Mouse (Mus musculus) heart, adult 2 months (tissue): ENCODE data around the gene Tsnax. TPM values are rescaled to one million over a fixed set of nuclear protein-coding genes. Genes with fewer than 3 reads are reported as not detected.

Experiments used
- DNase-seq, 2 experiments: peaks; one replicate each; pipeline ENCODE4 v3.0.0; 2021
- H3K27ac ChIP-seq: fragments of 200-600 bp; 2 replicates; pipeline ENCODE4 v1.8.1; 2022
- H3K27me3 ChIP-seq: fragments of 200-500 bp; 2 replicates; pipeline ENCODE4 v1.6.1; 2012; ENCODE audit warnings: mild to moderate bottlenecking, low read length, inconsistent platforms, mixed read lengths; ENCODE audit not compliant: control insufficient read depth, insufficient read depth
- H3K36me3 ChIP-seq: fragments of 200-500 bp; 2 replicates; pipeline ENCODE4 v1.6.1; 2012; ENCODE audit warnings: low read length, inconsistent platforms; ENCODE audit not compliant: control insufficient read depth, insufficient read depth
- H3K4me1 ChIP-seq: fragments of 200-500 bp; 2 replicates; pipeline ENCODE4 v1.6.1; 2011; ENCODE audit warnings: low read length; ENCODE audit not compliant: control insufficient read depth, insufficient read depth
- H3K4me3 ChIP-seq: fragments of 200-600 bp; 2 replicates; pipeline ENCODE4 v1.8.1; 2022
- H3K79me2 ChIP-seq: fragments of 200-500 bp; replicated peaks from 2 replicates; pipeline ENCODE4 v1.6.1; 2012; ENCODE audit warnings: mild to moderate bottlenecking, inconsistent platforms, low read length, moderate library complexity, mixed read lengths; ENCODE audit not compliant: control insufficient read depth, insufficient read depth
- H3K9ac ChIP-seq: fragments of 200-500 bp; 2 replicates; pipeline ENCODE4 v1.6.1; 2012; ENCODE audit warnings: low read depth, mild to moderate bottlenecking, control low read depth, inconsistent platforms, low read length, mixed read lengths
- CTCF ChIP-seq: fragments of 200-600 bp; IDR thresholded peaks from 2 replicates; pipeline ENCODE4 v1.8.1; 2022; ENCODE audit warnings: antibody characterized with exemption, mild to moderate bottlenecking, moderate library complexity
- EP300 ChIP-seq: fragments of 200-500 bp; IDR thresholded peaks from 2 replicates; pipeline ENCODE4 v1.6.1; 2011; ENCODE audit warnings: low read depth, low read length, control low read depth; ENCODE audit not compliant: insufficient read depth
- POLR2A ChIP-seq: fragments of 200-500 bp; IDR thresholded peaks from 2 replicates; pipeline ENCODE4 v1.6.1; 2011; ENCODE audit warnings: mild to moderate bottlenecking, low read depth, low read length, control low read depth; ENCODE audit not compliant: insufficient read depth
- WGBS: fragments of 180-500 bp; shearing (Covaris S2); methylation state at CpG from one replicate; pipeline ENCODE4 v1.1.7; 2018; 5-methylcytosine and 5-hydroxymethylcytosine counted together
- intact Hi-C: fragments of 180-260 bp; cut with DNase I; formaldehyde crosslinking; loops from one replicate; pipeline ENCODE4 v1.15.1; 2025
- polyA plus RNA-seq: library from polyadenylated mRNA; depleted of rRNA; stranded (reverse); fragments of >200 nt; gene quantifications from 2 replicates; pipeline ENCODE4 v1.2.3, GENCODE M21; 2012
- total RNA-seq, 2 experiments: library from RNA; stranded (reverse); gene quantifications; 2 replicates each; pipeline ENCODE4 v1.2.3; 2021

Tsnax gene
- total and polyA plus RNA-seq, 3 experiments = 43.2 to 73.1 (median 66.3) TPM

GRCm38 (mm10) chr8:125054436-125054810 is 41.6 kb downstream of the Tsnax start:
- intact Hi-C loops = no loop called here
- Histone ChIP-seq H3K4me1 (peaks cover 3% of the 10 kb centered on the region), H3K27me3 (no peaks in the 10 kb centered on the region), H3K36me3 (no peaks in the 10 kb centered on the region), H3K79me2 (no peaks in the 10 kb centered on the region), H3K9ac (peak overlapping the region; percentile 93), H3K27ac (peak overlapping the region; percentile 96), H3K4me3 (peak overlapping the region; percentile 98)
- WGBS = under 1% methylated on average over 38 of the region's 38 CpGs
- TF ChIP-seq POLR2A (peak; percentile 54), CTCF (peak; percentile 38), EP300 (no peak)
- DNase-seq = peak in 1 of 2 experiments; percentile 85

DNA sequence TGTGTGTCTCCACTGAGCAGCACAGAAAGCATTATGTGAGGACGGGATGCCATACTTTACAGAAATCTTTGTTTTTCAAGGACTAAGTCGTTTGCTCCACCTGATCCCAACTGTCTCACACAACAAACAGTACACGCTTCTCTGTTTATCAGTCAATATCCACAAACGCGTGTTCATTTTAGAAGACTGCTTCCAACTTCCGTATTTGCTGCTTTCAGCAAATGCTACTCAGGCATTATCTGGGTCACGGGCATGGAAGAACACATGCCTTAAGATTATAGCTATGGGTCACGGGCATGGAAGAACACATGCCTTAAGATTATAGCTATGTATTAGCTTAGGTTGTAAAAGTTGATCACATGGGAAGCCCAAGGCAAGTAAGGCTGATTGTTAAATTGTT is 48.1 kb downstream of the Tsnax start:
- Histone ChIP-seq H3K27me3 (no peaks in the 10 kb centered on the region), H3K4me3 (no peak overlapping the region), H3K4me1 (no peaks in the 10 kb centered on the region), H3K79me2 (peaks cover 2% of the 10 kb centered on the region), H3K36me3 (no peaks in the 10 kb centered on the region), H3K27ac (no peak overlapping the region), H3K9ac (no peak overlapping the region)
- DNase-seq = no peak
- TF ChIP-seq CTCF = no peak
- no peak for TF ChIP-seq POLR2A
- TF ChIP-seq EP300 = no peak
- intact Hi-C loops = loop anchor here (10.0 kb wide), 1 partner anchor 104 kb away; no protein-coding TSS in a partner anchor
- 85% methylated on average over 8 of the region's 8 CpGs for WGBS

DNA sequence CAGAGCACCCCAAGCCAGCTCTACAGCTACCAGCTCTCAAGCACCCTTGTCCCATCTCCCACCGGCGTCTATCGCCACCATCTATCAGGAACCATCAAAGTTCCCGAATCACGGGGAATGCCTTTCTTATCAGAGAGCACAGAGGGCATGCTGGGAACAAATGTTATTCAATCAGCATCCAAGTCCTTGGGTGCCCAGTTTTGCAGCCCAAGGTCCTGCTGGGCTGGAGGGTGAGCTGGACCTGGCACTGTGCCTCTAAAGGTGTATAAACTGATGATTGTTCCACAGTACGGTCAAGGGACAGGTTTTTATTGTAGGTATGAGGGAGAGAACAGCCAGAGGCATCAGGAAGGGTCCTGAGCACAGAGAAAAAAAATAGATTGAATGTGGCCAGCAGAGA is 52.8 kb downstream of the Tsnax start:
- Histone ChIP-seq H3K36me3 (no peaks in the 10 kb centered on the region), H3K79me2 (peaks cover 2% of the 10 kb centered on the region), H3K4me1 (peaks cover 14% of the 10 kb centered on the region), H3K9ac (no peak overlapping the region), H3K27ac (no peak overlapping the region), H3K4me3 (no peak overlapping the region), H3K27me3 (no peaks in the 10 kb centered on the region)
- intact Hi-C loops = loop anchor here (5.0 to 10.0 kb wide), 2 partner anchors 99 to 807 kb away; no protein-coding TSS in a partner anchor
- no peak for DNase-seq
- TF ChIP-seq EP300 = no peak
- no peak for TF ChIP-seq POLR2A
- no peak for TF ChIP-seq CTCF
- WGBS = 65% methylated on average over 6 of the region's 6 CpGs

- Histone ChIP-seq H3K4me1 (peaks cover 14% of the 10 kb centered on the region), H3K27me3 (no peaks in the 10 kb centered on the region), H3K27ac (peak overlapping the region; percentile 84), H3K79me2 (peaks cover 2% of the 10 kb centered on the region), H3K4me3 (peak overlapping the region; percentile 22; the same call in 1 of the 2 replicates), H3K36me3 (no peaks in the 10 kb centered on the region), H3K9ac (peak overlapping the region; percentile 34; the same call in 1 of the 2 replicates)
- 5% methylated on average over 12 of the region's 12 CpGs for WGBS
- DNase-seq = peak; percentile 82 to 87
- TF ChIP-seq CTCF (peak; percentile 88), EP300 (peak; percentile 79), POLR2A (peak; percentile 43; the same call in 1 of the 2 replicates)
- intact Hi-C loops = loop anchor here (2.0 to 10.0 kb wide), 4 partner anchors 30 to 805 kb away; no protein-coding TSS in a partner anchor
Measured at GRCm38 (mm10) chr8:125066913-125067595, 54.3 kb downstream of the Tsnax start.

- H3K4me3 ChIP-seq = 0 out of 2 replicates have a peak overlapping the region, but pooled peaks have one; percentile 9
- TF ChIP-seq CTCF (no peak), POLR2A (no peak), EP300 (no peak)
- H3K36me3 ChIP-seq = no peaks in the 10 kb centered on the region
- H3K27ac ChIP-seq = peak overlapping the region; percentile 84
- DNase-seq = peak; percentile 69 to 72
- H3K9ac ChIP-seq = 0 out of 2 replicates have a peak overlapping the region, but pooled peaks have one; percentile 4
- no peaks in the 10 kb centered on the region for H3K27me3 ChIP-seq
- peaks cover 2% of the 10 kb centered on the region for H3K79me2 ChIP-seq
- intact Hi-C loops = loop anchor here (2.0 to 10.0 kb wide), 4 partner anchors 31 to 805 kb away; no protein-coding TSS in a partner anchor
- peaks cover 14% of the 10 kb centered on the region for H3K4me1 ChIP-seq
- WGBS = 38% methylated on average over 9 of the region's 9 CpGs
Measured at GRCm38 (mm10) chr8:125067596-125067960, 54.8 kb downstream of the Tsnax start.

GRCm38 (mm10) chr8:125068146-125068905 is 55.5 kb downstream of the Tsnax start:
- WGBS = 67% methylated on average over 6 of the region's 6 CpGs
- TF ChIP-seq CTCF (peak; percentile 64), POLR2A (no peak)

More at GRCm38 (mm10) chr8:125068146-125068905, 55.5 kb downstream of the Tsnax start:
- H3K79me2 ChIP-seq = no peaks in the 10 kb centered on the region; the same call in 1 of the 2 replicates
- H3K27me3 ChIP-seq = no peaks in the 10 kb centered on the region
- intact Hi-C loops = loop anchor here (2.0 to 10.0 kb wide), 3 partner anchors 46 to 804 kb away; no protein-coding TSS in a partner anchor
- H3K36me3 ChIP-seq = no peaks in the 10 kb centered on the region
- DNase-seq = no peak
- no peak overlapping the region for H3K4me3 ChIP-seq
- no peak overlapping the region for H3K9ac ChIP-seq
- peak overlapping the region; percentile 84 for H3K27ac ChIP-seq
- peaks cover 17% of the 10 kb centered on the region for H3K4me1 ChIP-seq
